ENCODE assay signal across 8 mouse cellular contexts in genomic region chr6:30390714-30391697, GRCm38 (mm10). TPM values are rescaled to one million over a fixed set of nuclear protein-coding genes. Genes with fewer than 3 reads are reported as not detected.
A peak's percentile ranks its signal among the peaks of the same experiment; 100 is the strongest.
DNase-seq lines count a peak whose midpoint lies in the region; ATAC-seq and TF ChIP-seq lines count a peak whose summit lies in the region.

TSS of gene Zc3hc1 (minus strand) at chr6:30391028.

- WGBS in heart, embryonic 12.5 days = 16% methylated on average over 33 of the region's 33 CpGs
- 15% methylated on average over 33 of the region's 33 CpGs for WGBS in kidney, postnatal 0 days
- WGBS in liver, embryonic 11.5 days = 12% methylated on average over 33 of the region's 33 CpGs
- 17% methylated on average over 33 of the region's 33 CpGs for WGBS in stomach, embryonic 14.5 days

- TF ChIP-seq CTCF in brain, embryonic 14.5 days (IDR thresholded peaks at IDR 0.05; ENCODE audit: borderline replicate concordance, extremely low read depth, insufficient read depth, insufficient read length) = no peak
- no peak for TF ChIP-seq CTCF in kidney, postnatal 0 days (IDR thresholded peaks at IDR 0.05; ENCODE audit: low read depth)

- H3K4me2 ChIP-seq in heart, embryonic 12.5 days = peak within 1 kb of the TSS; percentile 68
- peak within 1 kb of the TSS; percentile 63 for H3K4me2 ChIP-seq in kidney, postnatal 0 days (ENCODE audit: low read length)
- peak within 1 kb of the TSS; percentile 60 for H3K4me2 ChIP-seq in liver, embryonic 11.5 days
- peak within 1 kb of the TSS; percentile 40 for H3K4me2 ChIP-seq in stomach, embryonic 14.5 days (replicated peaks; ENCODE audit: low read depth, low read length)

- H3K27ac ChIP-seq in heart, embryonic 12.5 days (ENCODE audit: poor library complexity, severe bottlenecking) = no peak within 1 kb of the TSS
- peak within 1 kb of the TSS; percentile 64 for H3K27ac ChIP-seq in kidney, postnatal 0 days
- H3K27ac ChIP-seq in liver, embryonic 11.5 days (ENCODE audit: low read depth, low read length) = peak within 1 kb of the TSS; percentile 57; the same call in 1 of the 2 replicates
- H3K27ac ChIP-seq in stomach, embryonic 14.5 days (ENCODE audit: low read length) = no peak within 1 kb of the TSS

- DNase-seq in CD4-positive helper T cell, adult 2 months (ENCODE audit: low read depth, low spot score) = peak; percentile 92
- DNase-seq in brain, embryonic 14.5 days (ENCODE audit: low read depth) = peak; percentile 94
- DNase-seq in kidney, postnatal 0 days (ENCODE audit: low spot score) = peak; percentile 96
- DNase-seq in liver, embryonic 11.5 days (ENCODE audit: low spot score) = peak; percentile 80
- DNase-seq in naive thymus-derived CD4-positive, alpha-beta T cell, adult 2 months (ENCODE audit: low read depth) = peak; percentile 93

- ATAC-seq in heart, embryonic 12.5 days (ENCODE audit: insufficient number of reproducible peaks, low FRiP score) = peak; percentile 83
- ATAC-seq in kidney, postnatal 0 days (replicated peaks; ENCODE audit: low FRiP score, low read depth) = peak; percentile 75
- ATAC-seq in liver, embryonic 11.5 days (replicated peaks; ENCODE audit: low FRiP score) = peak; percentile 87
- ATAC-seq in stomach, embryonic 14.5 days (ENCODE audit: insufficient number of reproducible peaks, insufficient read depth, low FRiP score, low read depth) = peak; percentile 83; the same call in 1 of the 2 replicates

- peaks cover 19% of the 10 kb centered on the region for H3K4me1 ChIP-seq in erythroblast, embryonic 14.5 days (ENCODE audit: control insufficient read depth)
- H3K4me1 ChIP-seq in heart, embryonic 12.5 days (replicated peaks) = no peaks in the 10 kb centered on the region; the same call in 1 of the 2 replicates
- no peaks in the 10 kb centered on the region for H3K4me1 ChIP-seq in kidney, postnatal 0 days (replicated peaks; ENCODE audit: insufficient read depth, low read length)
- no peaks in the 10 kb centered on the region for H3K4me1 ChIP-seq in liver, embryonic 11.5 days (replicated peaks; ENCODE audit: control insufficient read depth, insufficient read depth, low read length)
- no peaks in the 10 kb centered on the region for H3K4me1 ChIP-seq in stomach, embryonic 14.5 days (ENCODE audit: control insufficient read depth, insufficient read depth, low read length)

- H3K27me3 ChIP-seq in erythroblast, embryonic 14.5 days (ENCODE audit: control insufficient read depth) = peaks cover 3% of the 10 kb centered on the region
- H3K27me3 ChIP-seq in heart, embryonic 12.5 days (replicated peaks) = no peaks in the 10 kb centered on the region
- no peaks in the 10 kb centered on the region for H3K27me3 ChIP-seq in kidney, postnatal 0 days (ENCODE audit: insufficient read depth, low read length)
- no peaks in the 10 kb centered on the region for H3K27me3 ChIP-seq in liver, embryonic 11.5 days (replicated peaks; ENCODE audit: control insufficient read depth, insufficient read depth, low read length)
- H3K27me3 ChIP-seq in stomach, embryonic 14.5 days (ENCODE audit: control insufficient read depth, insufficient read depth, low read length) = no peaks in the 10 kb centered on the region

- no peaks in the 10 kb centered on the region for H3K9me3 ChIP-seq in erythroblast, embryonic 14.5 days (ENCODE audit: control insufficient read depth, low read length)
- no peaks in the 10 kb centered on the region for H3K9me3 ChIP-seq in heart, embryonic 12.5 days (replicated peaks)
- H3K9me3 ChIP-seq in kidney, postnatal 0 days (replicated peaks; ENCODE audit: low read length) = no peaks in the 10 kb centered on the region
- H3K9me3 ChIP-seq in liver, embryonic 11.5 days (ENCODE audit: control insufficient read depth, low read length) = no peaks in the 10 kb centered on the region
- H3K9me3 ChIP-seq in stomach, embryonic 14.5 days (ENCODE audit: control insufficient read depth, low read depth, low read length) = no peaks in the 10 kb centered on the region

- TF ChIP-seq POLR2A in brain, embryonic 14.5 days (IDR thresholded peaks at IDR 0.05; ENCODE audit: borderline replicate concordance, extremely low read depth, insufficient read depth, insufficient read length, poor library complexity, severe bottlenecking) = peak; percentile 63; the same call in 1 of the 2 replicates

- peaks cover 14% of the 10 kb centered on the region for H3K36me3 ChIP-seq in erythroblast, embryonic 14.5 days (ENCODE audit: control insufficient read depth)
- H3K36me3 ChIP-seq in heart, embryonic 12.5 days = peaks cover 13% of the 10 kb centered on the region
- peaks cover 8% of the 10 kb centered on the region; the same call in 1 of the 2 replicates for H3K36me3 ChIP-seq in kidney, postnatal 0 days (ENCODE audit: insufficient read depth, low read length)
- no peaks in the 10 kb centered on the region for H3K36me3 ChIP-seq in liver, embryonic 11.5 days (ENCODE audit: control insufficient read depth, insufficient read depth, low read length)
- 0 out of 2 replicates have a peak, but pooled peaks cover 5% of the 10 kb centered on the region for H3K36me3 ChIP-seq in stomach, embryonic 14.5 days (ENCODE audit: control insufficient read depth, insufficient read depth, low read length)

- H3K9ac ChIP-seq in heart, embryonic 12.5 days = peak within 1 kb of the TSS; percentile 88
- H3K9ac ChIP-seq in kidney, postnatal 0 days (ENCODE audit: low read depth, low read length) = peak within 1 kb of the TSS; percentile 80
- peak within 1 kb of the TSS; percentile 90 for H3K9ac ChIP-seq in liver, embryonic 11.5 days (ENCODE audit: low read depth, low read length)
- peak within 1 kb of the TSS; percentile 64 for H3K9ac ChIP-seq in stomach, embryonic 14.5 days (replicated peaks; ENCODE audit: low read depth, low read length)

- H3K4me3 ChIP-seq in erythroblast, embryonic 14.5 days (replicated peaks) = peak within 1 kb of the TSS; percentile 97
- peak within 1 kb of the TSS; percentile 96 for H3K4me3 ChIP-seq in heart, embryonic 12.5 days
- peak within 1 kb of the TSS; percentile 90 for H3K4me3 ChIP-seq in kidney, postnatal 0 days (replicated peaks; ENCODE audit: low read depth, low read length)
- peak within 1 kb of the TSS; percentile 91 for H3K4me3 ChIP-seq in liver, embryonic 11.5 days (ENCODE audit: low read depth, low read length)
- H3K4me3 ChIP-seq in stomach, embryonic 14.5 days (ENCODE audit: low read depth, low read length) = peak within 1 kb of the TSS; percentile 80

RNA-seq across cellular contexts. Expression of gene Zc3hc1, which starts in this region (rescaled TPM):
- 41.6 and 46.4 TPM in 2 replicates for polyA plus RNA-seq in brain, embryonic 14.5 days (2012; rRNA removed)
- polyA plus RNA-seq in erythroblast, embryonic 14.5 days (2012) = 1.1 and 1.9 TPM in 2 replicates
- 44.0 and 48.4 TPM in 2 replicates for polyA plus RNA-seq in heart, embryonic 12.5 days (2016; fragmentation: Nextera tagmentation; extraction: Ambion mirVana)
- polyA plus RNA-seq in kidney, postnatal 0 days (2015; fragmentation: Nextera tagmentation; extraction: Ambion mirVana) = 42.9 and 45.6 TPM in 2 replicates
- 64.6 and 68.5 TPM in 2 replicates for polyA plus RNA-seq in liver, embryonic 11.5 days (2014; fragmentation: Nextera tagmentation; extraction: Ambion mirVana)
- polyA plus RNA-seq in stomach, embryonic 14.5 days (2014; fragmentation: Nextera tagmentation; extraction: Ambion mirVana) = 50.7 and 54.5 TPM in 2 replicates

Comparison
In these comparisons a context has a peak if more than half of its experiments do, and no peak if none do; other contexts are left out.
1. RNA of gene Zc3hc1 (polyA plus RNA-seq): 64.6 to 68.5 TPM in liver, embryonic 11.5 days, 50.7 to 54.5 TPM in stomach, embryonic 14.5 days, 44.0 to 48.4 TPM in heart, embryonic 12.5 days, 42.9 to 45.6 TPM in kidney, postnatal 0 days and 41.6 to 46.4 TPM in brain, embryonic 14.5 days; 1.1 to 1.9 TPM in erythroblast, embryonic 14.5 days; every median in the first group is over 10 times any median in the second.
2. H3K27ac ChIP-seq: peak in kidney, postnatal 0 days (single experiment) and liver, embryonic 11.5 days (single experiment); none in heart, embryonic 12.5 days (single experiment) and stomach, embryonic 14.5 days (single experiment).
3. Peak in every context shown above with its lines, with median percentiles within 50 percentile points of each other: DNase-seq, H3K4me3 ChIP-seq, ATAC-seq, H3K4me2 ChIP-seq and H3K9ac ChIP-seq.